Mouse (Mus musculus) lung, postnatal 0 days (tissue): ENCODE data around the gene Zgrf1.

Experiments
- CTCF ChIP-seq: IDR thresholded peaks from 2 replicates; pipeline ENCODE4 v1.5.1; 2016; ENCODE audit warnings: antibody characterized with exemption, mild to moderate bottlenecking
- EP300 ChIP-seq: IDR thresholded peaks from 2 replicates; pipeline ENCODE4 v1.6.1; 2016; ENCODE audit warnings: antibody characterized with exemption, mild to moderate bottlenecking, control low read depth

DNA sequence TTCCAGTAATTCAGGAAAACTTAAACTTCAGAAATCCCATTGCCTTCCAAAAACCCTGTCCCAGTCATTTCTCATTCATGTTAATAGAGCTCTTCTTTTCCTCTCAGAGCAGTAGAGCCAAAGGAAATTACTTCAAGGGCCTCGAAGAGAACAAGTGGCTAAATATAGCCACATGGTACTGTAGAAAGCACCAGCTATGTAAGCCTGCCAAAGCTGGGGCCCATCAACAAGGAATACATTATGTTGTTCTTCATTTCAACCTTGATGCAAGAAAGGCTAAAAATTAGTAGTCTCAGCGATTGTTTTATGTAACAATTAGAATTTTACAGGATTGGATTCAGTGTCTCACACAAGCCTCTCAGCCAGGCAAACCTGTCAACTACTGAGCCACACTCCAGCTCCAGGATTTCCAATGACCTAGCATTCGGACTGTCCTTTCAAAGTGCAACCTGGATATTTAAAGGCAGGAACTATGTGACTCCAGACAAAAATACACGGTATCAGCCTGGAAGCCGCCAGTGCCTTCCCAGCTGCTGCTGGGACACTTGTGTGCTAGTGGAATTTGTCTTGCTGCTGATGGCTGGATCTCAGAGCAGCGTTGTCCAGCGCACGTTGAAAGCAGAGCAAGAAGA, 28.0 kb upstream of the Zgrf1 start:
- TF ChIP-seq CTCF (no peak), EP300 (no peak)
